Mouse (Mus musculus) urinary bladder, adult 18-20 months (tissue): ENCODE results near the gene Pafah1b2.
A peak's percentile ranks its signal among the peaks of the same experiment; 100 is the strongest.

Source experiments
- DNase-seq, 2 experiments: peaks; one replicate each; pipeline ENCODE4 v3.0.0; 2022; ENCODE audit warnings: low spot score in 2 of 2, mixed read lengths in 2 of 2

Pafah1b2 gene

DNA sequence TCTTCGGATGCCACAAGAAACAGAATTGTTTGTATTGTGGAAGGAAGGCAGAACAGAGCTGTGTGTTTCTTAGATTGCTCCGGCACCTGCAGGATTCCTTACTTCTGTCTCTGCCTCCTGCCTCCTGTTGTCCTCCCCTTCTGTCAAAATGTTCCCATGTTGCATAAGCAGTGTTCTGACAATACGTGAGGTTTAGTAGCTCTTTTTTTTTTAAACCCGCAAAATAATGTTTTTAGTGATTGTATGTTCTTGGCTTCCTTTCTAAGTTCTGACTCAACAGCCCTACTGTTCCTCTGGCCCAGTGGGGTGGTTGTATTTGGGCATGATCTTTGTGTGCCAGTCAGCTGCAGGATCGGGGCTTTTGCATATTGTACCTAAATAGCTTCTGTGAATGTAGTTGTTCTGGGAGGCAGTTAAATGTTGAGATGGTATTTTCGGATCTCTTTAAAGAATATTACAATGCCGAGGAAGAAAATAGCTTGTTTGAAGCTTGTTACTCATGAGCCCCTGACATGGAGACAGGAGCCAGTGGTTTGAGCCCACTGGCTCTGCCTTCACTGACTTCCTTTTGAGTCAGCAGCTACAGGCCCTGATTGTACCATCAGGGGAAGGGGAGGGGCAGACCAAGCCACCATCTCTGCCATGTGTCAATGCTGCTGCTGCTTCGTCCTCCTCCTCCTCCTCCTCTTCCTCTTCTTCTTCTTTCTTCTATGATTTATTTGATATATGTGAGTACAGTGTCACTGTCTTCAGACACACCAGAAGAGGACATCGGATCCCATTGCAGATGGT, 13.8 kb upstream of the Pafah1b2 start:
- DNase-seq = no peak

DNA sequence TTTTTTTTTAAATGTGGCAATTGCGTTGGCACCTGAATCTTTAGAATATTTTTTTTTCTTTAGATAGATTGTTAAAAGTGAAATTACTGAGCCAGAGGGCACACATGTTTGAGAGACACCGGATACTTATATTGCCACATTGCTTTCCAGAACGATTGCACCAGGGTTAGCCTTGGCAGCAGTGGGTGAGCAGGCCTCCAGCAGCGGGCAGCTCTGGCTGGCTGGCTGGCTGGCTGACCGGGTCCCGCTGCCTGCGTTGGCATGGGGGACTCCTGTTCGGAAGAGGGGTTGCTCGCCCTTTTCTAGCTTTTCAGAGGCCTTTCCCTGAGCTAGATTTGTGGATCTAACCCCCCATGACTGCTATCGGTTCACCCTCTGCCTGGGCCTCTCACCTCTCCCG, 11.1 kb upstream of the Pafah1b2 start:
- DNase-seq = no peak

DNA sequence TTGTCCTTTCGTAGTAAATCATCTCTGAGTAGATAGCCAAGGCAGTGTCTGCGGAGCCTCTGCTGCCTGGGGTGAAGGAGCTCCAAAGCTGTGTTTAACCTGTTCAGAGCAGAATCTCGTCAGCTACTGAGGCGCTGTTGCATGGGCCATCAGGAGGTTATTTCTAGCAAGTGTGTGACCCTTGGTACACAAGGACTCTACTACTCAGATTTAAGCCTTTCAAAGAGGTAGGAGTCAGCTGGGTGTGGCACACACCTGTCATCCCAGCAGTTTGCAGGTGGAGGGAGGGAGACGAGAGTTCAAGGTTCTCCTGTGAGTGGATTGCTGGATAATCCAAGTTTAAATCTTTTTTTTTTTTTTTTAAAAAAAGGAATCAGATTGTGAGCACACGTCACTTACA, 7.5 kb upstream of the Pafah1b2 start:
- DNase-seq = no peak

DNA sequence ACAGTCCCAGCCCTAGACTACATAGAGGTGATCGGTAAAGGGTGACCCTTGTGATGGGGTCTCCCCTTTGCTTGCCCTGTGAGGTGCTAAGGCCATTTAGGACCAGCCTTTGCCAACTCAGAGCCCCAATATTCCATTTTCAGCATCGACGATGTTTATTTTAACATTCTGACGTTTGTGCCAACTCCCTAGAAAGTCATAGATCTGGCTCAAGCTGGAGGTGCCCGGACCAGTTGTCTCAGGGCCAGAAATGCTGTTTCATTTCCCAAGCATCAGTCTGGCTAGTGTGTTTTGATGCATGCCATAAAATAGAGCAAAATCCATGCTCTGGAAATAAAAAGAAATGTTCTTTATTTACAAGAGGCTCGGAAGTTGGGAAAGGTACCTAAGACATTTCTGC, 5.8 kb upstream of the Pafah1b2 start:
- no peak for DNase-seq

DNA sequence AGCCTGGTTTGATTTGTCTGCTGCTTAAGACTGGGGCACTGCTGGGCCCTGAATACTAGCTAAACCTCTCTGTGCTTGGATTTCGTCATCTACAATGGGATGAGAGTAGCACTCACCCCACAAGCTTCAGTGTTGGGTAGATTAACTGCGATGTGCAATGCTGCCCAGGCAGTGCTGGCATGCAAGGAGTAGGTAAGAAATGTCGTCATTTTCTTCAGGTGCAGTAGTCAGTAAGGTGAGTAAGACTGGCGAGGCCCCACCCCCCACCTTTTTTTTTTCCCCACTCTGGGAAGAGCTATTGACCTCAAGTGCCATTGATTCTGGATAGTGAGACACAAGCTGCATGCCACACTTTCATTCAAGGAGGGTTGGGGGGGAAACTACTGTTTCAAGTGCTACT, 3.9 kb upstream of the Pafah1b2 start:
- DNase-seq = no peak

DNA sequence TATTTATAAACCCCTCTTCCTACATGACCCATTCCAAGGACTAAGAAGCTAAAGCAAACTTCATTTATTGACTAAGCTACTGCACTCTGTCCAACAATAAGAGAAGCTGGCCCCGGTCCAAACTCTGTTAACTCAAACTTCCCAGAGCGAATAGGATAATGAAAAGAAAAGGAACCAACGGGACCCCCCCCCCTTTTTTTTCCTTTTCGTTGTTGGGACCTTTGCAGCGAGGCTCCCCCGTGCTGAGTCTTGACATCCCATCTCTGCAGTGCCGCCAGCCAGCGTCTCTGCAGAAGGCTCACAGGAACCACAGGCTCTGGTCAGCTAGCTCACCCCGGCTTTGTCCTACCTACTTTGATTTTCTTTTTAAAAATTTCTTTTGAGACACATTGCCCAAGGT, 3.3 kb upstream of the Pafah1b2 start:
- DNase-seq = no peak

DNA sequence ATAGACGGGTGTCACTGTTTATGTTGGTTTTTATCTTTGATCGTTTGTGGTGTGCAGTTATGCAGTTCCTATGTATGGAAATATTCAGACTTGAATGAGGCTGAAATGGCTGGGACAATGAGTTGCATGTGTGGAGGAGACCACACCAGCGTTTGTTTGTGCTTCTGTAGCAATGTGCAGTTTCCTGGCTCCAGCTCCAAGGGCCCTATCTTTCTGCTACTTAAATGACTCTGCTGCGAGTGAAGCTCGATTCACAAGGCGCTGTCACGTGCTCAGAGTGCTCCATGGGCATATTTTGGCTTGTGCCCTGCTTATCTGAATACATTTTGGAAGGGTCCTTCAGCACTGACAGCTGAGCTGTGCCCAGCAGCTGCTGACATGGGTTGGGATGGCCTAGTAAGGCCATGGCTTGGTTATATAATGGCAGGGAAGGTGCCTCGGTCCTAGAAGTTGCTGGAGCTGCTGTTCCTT, 2.6 kb upstream of the Pafah1b2 start:
- DNase-seq = peak in 1 of 2 experiments; percentile 31

DNA sequence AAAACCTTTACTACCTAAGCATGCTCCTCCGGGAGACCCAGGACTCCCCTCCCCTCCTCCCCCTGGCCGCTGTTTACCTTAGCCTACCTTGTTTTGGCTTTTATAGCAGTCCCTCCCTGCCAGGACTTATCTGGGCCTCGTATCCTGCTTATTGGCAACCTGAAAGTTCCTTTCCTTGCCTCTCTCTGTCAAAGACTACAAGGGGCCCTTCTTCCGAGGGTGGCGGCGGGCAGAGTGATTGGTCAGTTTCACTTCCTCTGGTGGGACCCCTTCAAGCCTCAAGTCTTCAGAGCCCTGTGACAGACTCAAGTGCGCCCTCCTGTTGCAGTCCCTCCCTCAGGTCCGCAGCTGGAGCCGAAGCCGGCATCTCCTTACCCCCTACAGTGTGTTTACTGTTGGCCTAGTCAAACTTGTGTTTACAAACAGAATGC, 1.8 kb upstream of the Pafah1b2 start:
- peak in 1 of 2 experiments; percentile 21 for DNase-seq

DNA sequence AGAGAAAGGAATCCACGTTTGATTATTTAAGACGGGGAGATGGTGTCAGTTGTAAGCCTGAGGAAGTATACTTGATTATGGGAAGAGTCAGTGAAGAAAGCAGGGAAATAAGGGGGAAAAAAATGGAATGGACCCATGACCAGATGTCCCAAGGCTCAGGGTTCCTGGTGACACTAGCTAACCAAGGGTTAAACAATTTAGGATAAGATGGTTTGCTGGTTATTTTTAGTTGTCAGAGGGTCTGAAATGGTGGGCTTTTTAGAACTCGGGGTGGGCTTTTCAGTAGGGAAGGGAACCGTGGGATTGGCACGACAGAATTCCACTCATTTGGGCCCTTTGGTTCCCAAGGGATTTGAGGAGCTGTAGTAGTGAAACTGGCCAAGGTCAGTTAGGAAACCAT, 1.1 kb upstream of the Pafah1b2 start:
- no peak for DNase-seq

DNA sequence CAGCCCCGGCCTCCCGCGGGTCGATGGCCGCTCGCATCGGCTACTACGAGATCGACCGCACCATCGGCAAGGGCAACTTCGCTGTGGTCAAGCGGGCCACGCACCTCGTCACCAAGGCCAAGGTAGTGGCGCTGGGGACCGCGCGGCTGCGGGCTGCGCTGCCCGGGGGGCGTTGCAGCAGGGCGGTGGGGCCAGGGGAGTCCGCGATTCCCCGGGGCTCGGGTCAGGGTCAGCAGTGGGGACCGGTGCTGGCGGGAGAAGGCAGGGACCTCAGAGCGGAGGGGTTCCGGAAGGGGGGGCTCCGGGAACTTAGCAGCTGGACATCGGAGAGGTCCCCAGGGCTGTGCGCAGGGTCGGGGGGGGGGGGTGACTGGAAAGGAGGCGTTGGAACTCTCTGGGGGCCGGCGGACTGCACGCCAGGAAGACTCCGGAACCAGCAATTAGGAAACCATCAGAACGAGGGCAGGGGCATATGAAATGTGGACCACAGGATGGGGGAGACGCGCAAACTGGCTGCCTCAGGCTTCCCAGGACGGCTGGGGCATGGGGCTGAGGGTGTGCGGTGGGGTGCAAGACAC, 608 bp upstream of the Pafah1b2 start:
- peak; percentile 33 to 70 for DNase-seq

DNA sequence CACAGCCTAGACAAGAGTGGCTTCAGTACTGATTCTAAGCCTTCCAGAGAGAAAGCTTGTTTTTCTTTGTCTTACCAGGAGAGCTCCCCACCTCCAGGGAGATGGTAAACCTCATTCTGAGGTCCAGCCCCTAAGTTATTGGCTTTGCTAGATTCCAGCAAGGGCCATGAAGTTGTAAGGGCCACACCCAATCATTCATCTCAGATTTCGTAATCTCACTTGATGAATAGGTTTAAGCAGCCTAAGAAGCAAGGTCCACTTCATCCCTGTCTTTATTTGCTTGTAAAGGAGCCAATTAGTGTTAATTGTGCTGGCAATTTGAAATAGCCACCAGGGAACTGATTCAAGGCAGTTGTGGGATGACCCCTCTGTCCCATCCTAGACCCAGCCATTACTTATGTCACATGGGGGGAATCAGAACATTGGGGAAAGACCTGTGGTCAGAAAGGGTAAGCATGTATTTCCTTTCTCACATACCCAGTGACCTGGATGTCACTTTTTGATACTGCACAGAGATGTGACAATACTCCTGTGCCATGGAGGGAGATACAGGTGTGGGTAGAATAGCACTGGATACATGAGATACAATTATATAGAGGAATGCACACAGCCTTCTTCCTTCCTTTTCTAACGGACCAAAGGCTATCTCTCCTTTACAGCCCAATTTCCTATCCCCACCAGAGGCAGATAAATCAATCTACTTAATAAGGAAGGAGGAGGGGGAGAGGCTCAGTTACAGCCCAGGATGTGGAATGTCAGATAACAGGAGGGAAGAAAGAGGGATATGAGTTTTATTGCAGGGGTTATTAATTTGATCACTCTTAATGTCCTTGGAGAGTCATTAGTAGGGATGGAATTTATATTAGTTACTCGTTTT, 1.2 kb downstream of the Pafah1b2 start:
- DNase-seq = no peak

DNA sequence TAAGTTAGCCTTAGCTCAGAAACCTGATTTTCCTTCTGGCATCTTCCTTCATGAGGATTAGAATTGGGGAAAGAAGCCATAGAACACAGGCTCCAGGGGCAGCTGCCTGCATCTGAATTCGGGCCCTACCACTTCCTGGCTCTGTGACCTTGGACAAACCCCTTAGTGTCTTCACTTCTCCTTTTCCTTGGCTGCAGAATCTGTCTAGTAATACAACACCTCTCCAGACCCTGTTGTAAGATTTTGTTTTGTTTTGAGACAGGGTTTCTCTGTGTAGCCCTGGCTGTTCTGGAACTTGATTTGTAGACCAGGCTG, 2.9 kb downstream of the Pafah1b2 start:
- DNase-seq = no peak

DNA sequence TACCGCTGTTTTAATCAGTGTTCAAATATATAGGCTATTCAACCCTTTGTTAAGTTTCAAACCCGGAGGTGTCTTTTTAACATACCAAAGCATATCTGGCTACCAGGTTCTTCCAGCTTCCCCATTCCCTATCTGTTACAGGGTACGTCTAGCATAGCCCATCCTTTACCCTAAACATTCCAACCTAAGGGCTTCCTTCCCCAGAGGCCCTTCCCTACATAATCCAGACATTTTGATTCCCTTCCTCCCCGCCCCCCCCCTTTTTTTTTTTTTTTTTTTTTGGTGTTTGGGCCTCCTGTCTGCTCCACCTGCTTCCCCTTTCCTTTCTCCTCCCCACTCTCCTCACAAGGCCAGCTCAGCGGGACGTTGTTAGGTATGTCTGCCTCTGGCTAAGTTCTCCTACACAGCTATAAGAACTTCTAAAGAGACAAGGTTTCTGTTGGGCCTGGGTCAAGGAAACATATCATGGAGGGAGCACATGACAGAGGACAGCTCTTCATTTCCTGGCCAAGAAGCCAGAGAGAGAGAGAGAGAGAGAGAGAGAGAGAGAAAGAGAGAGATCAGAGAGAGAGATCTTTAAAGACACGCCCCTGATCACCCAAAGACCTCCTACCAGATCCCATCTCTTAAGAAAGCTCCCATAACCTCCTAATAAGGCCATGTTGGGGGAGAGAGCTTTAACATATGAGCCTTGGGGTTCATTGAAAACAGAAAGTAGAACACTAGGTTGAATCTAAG, 3.4 kb downstream of the Pafah1b2 start:
- DNase-seq = no peak

DNA sequence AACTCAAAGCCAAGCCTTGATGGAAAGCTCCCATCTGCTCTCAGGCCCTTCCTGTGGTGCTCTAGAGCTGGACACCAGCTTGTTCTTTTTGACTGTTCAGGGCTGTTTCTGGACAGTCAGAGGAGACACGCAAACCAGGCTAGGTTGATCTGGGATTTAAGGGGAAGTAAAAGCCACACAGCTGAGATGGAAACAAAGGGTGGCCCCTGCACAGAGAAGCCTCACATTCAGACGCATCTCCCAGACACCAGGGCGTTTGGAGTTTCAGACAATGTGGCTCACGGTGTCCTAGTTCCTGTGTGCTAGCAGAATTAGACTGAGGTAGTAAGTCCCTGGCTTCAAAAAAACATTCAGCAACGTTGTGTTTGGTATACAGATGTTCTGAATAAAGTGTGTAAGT, 6.3 kb downstream of the Pafah1b2 start:
- no peak for DNase-seq

DNA sequence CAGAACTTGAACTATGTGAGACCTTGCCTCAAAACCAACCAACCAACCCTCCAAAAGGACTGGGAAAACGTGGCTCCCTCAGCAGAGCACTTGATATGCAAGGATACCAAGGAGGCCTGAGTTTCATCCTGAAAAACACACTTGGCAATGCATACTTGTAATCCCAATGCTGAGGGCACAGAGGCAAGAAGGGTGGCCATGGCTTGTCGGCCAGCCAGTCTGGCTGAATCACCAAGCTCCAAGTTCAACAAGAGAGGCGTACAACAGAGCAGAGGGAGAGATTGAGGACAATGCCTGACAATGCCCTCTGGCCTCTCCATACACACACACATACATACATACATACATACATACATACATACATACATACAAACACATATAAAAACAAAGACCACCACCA, 8.0 kb downstream of the Pafah1b2 start:
- DNase-seq = no peak

DNA sequence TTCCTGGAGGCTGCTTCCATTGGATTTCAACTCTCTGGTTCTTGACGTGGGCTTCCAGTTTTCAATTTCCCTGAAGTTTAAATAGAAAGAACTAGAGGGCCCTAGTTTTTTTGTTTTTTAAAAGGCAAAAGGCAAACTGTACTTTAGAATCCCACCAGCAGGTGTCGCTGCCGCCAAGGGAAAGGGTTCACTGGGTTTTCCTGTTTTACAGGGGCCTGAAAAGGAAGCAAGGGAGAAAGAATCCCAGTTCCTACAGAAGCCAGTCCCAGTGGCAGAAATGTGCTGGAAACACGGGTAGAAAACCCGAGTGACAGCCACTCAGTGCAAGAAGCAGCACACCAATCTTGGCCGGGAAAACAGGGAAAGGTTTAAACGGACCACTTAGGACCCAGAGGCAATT, 8.8 kb downstream of the Pafah1b2 start:
- peak; percentile 63 to 87 for DNase-seq

DNA sequence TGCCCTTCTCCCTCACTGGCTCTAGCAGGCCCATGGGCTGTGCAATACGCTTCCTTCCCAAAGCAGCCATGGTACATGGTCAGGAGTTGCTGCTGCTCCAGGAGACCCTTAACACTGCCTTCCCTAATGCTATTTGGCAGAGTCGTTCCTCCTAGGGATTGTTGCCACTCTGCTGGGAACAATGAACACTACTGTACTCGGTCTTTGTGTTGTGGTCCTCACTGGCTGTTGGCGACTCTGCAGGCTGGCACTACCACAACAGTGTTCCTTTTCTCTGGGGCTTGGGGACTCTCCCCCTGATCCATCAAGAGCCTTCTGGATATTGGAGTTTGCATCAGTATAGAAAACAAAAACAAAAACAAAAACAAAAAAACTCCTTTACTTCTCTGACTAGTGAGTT, 13.5 kb downstream of the Pafah1b2 start:
- DNase-seq = no peak

DNA sequence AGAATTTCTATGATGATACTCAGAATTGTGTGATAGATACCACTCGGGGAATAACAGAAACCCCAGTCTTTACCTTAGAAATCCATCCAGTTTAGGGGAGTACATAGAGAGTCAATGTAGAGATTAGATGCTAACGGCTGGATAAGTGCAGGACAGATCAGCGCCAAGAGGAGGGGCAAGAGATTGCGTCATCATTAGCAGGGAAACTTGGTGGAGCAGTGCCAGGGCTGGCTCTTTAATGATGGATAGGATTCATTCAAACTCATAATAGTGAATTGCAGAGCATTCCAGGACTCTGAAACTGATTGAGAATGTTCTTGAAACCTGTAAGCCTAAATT, 27.3 kb downstream of the Pafah1b2 start:
- peak; percentile 34 to 39 for DNase-seq

DNA sequence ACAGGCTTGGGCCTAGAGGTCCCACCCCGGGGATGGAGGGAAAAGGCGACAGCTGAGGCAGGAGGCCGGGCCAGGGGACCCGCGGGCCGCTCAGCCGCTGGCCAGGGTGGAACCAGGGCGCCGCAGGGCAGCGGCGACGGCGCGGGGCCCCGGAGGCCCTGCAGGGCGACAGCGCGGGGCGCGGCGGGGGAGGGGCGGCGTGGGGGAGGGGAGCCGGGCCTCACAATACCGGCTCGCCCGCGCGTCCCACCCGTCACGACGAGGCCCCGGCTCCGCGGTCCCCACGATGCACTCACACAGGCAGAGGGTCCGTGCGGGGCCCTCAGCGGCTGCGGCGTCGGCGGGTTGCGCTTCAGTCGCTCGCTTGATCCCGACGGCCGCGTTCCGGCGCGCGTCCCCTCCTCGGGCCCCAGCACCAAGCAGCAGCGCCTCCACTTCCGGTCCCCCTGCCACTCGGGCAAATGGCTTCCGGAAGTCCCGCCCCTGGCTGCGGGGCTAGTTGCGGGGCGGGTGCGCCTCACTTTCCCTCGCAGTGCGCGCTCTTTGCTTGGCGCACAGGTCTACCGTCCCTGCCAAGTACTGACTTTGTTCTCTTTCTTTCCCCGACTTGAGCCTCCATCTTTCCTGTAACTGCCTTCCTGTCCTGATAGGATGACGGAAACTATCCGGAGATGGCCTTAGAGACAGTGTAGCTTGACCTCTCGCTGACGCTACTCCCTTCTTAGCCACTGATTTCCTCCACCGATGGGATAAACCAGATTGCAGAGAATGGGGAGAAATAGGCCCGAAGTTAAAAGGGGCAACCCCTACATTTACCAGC, 27.9 kb downstream of the Pafah1b2 start:
- peak; percentile 82 to 85 for DNase-seq

DNA sequence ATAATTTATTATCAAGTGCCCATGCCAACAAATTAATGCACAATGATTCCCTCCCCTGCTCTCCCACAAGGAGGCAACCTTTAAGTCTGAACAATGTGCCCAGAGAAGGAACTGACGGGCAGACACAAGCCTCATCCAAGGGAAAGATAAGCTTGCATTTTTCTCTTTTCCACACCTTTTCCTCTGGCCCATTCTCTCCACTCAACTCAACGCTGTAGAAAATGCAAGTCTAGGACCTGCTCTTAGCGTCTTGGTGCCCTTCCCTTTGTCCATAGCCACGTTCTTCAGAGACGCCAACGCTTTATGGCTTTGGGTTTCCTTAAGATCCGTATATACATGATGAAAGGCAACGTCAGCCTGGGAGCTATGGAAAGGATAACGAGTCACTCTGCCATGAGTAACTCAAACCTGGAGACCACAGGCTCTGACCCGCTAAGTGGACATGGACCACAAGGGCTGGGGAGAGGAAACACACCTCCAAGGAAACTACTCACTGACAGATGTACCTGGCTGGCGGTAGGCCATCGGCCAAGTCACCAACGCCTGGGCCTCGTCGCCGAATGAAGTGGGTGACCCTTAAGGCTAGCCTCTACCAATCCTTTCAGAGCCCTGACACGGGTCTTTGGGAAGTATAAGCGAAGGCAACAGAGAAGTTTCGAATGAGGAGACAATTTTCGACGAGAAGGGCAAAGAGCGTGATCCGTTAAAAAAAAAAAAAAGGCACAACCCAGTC, 28.6 kb downstream of the Pafah1b2 start:
- DNase-seq = peak in 1 of 2 experiments; percentile 28
